Mouse (Mus musculus): ENCODE measurements around the gene Gm38392.
"Not testable (repeated sequence)": the region's sequence is repeated elsewhere in the genome, so short reads cannot be mapped to it uniquely, and the experiment has no call there.

The Gm38392 gene

DNA sequence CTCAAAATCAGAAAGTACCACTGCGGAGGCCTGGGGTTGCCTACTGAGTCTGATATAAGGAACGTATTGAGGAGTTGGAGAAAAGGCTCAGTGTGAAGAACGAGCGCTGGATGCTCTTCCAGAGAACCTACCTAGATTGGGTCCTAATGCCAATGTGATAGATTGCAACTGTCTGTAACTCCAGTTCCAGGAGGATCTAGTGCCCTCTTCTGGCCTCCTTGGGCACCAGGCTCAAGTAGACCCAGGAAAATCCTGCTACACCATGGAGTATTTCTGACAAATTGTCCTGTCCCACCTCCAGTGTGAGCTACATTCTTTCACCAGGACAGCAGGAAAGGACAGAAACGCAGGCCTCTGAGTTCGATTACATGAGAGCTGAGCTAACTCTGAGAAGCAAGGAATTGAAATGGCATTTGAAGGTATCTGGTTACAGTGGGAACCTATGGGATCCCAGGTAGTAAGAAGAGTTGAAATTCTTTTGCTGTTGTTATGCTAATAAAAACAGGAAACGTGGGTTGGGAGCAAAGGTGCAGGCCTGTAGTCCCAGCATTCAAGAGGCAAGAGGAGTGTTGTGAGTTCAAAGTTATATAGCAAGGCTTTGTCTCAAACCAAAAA, 10.4 kb downstream of the Gm38392 start:
- DNase-seq, result no peak

GRCm38 (mm10) chr3:88276121-88276520, 10.9 kb downstream of the Gm38392 start:
- no peak for DNase-seq

DNA sequence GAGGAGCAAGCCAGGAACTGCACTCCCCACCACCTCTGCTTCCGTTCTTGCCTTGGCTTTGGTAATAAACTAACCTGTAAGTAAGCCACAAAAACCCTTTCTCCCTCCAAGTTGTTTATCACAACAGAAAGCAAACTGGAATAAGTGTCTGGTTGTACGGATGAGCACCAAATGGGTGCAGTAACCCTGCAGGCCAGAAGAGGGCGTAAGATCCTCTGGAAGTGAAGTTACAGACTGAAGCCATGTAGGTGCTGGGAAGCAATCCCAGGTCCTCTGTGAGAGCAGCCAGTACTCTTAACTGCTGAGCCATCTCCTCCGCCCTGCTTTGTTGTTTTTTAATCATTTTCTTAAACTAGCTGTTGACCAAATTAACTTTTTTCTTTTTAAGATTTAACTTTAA, 13.0 kb downstream of the Gm38392 start:
- peak in 1 of 2 experiments; percentile 27 for DNase-seq

- DNase-seq, result no peak
These were observed 15.2 kb downstream of the Gm38392 start for GRCm38 (mm10) chr3:88271859-88272258.

GRCm38 (mm10) chr3:88271298-88271697, 15.7 kb downstream of the Gm38392 start:
- DNase-seq, result not testable (repeated sequence)

DNA sequence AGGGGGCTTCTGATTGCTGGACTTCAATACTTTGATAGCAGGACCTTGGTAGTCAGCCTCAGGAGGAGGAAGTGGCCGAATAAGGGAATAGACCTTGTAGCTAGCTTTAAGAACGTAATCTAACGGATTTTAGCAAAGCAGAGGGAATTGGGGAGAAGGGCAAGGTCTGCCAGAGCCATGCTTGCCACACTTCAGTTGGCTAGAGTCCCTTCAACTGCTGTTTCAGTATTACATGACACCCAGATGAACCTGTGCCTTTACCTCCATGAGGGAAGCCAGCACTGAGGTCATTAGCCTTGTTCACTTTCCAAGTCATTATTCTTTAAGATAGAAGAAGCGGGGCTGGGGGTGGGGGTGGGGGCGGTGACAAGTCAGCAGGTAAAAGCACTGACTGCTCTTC, 18.0 kb downstream of the Gm38392 start:
- no peak for DNase-seq

- DNase-seq, result not testable (repeated sequence)
These were observed 19.0 kb downstream of the Gm38392 start for GRCm38 (mm10) chr3:88268014-88268413.

DNA sequence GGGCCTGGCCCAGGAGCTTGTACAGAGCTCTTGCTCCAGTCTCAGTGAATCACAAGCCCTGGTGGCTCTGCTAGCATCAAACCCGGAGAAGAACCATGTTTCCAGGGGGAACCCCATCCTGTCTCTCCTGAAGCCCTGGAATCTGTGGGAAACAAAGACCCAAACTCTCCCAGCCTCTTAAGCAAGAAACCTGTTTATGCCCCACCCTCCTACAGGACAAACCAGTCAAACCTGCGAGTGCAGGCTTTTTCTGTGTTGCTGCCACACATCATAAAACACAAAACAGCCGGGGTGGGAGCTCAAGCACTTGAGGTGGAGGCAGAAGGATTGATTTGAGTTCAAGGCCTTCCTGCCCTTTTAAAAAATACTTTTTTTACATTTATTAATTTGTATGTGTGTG, 24.7 kb downstream of the Gm38392 start:
- no peak for DNase-seq

DNA sequence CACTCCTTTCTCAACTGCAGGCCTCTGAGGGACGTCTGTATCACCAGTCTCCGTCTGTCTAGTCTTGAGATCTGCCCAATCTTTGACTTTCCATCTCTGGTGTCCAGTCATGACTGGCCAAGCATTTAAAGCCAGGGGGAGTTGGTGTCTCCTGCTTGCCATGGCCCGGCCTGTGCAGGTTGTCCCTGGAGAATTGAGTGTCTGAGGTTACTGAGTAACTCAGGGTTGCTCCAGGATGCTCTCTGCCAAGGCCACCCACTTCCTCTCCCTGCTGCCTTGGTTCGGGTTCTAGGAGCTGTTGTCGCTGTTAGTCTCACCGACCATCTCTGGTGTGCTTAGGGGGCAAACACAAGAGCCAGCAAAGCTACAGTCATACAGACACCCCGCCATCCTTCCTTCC, 30.6 kb downstream of the Gm38392 start:
- no peak for DNase-seq

GRCm38 (mm10) chr3:88255950-88256349, 31.1 kb downstream of the Gm38392 start:
- DNase-seq, result no peak

DNA sequence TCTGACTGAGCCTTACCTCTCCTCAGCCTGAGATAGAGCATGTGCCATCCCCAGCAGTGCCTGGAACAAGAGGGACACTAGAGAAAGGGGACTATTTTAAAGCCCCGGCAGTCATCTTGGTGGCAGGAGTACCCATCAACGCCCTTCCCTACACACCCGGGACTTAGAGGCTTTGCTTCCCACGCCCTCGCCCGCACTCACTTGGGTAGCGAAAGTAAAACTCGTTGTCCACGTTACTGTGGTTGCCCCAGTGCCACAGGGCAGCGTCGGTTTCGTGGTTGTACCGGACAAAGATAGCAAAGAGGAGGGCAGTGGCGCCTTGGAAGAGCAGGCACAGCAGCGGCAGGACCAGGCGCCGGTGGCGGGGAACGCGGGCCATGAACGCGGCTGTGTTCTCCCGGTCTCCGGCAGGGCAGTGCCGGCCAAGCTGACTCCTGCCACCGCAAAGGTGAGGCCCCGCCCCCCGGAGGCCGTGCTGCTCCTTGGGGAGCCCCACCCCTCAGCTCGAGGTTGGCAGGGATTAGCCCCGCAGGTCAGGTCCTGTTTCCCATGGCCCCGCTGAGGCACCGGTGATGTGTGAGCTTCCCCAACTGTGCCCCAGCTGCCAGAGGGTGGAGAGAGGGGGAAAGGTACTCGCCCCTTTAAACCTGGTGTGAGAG, 32.6 kb downstream of the Gm38392 start, which contains the start of gene Rhbg:
TSS of gene Rhbg (minus strand) at position 442 of the 659 bp plus-strand sequence.
- DNase-seq, result peak; percentile 49 to 53

GRCm38 (mm10) chr3:88252739-88253138, 34.3 kb downstream of the Gm38392 start:
- DNase-seq, result no peak

DNA sequence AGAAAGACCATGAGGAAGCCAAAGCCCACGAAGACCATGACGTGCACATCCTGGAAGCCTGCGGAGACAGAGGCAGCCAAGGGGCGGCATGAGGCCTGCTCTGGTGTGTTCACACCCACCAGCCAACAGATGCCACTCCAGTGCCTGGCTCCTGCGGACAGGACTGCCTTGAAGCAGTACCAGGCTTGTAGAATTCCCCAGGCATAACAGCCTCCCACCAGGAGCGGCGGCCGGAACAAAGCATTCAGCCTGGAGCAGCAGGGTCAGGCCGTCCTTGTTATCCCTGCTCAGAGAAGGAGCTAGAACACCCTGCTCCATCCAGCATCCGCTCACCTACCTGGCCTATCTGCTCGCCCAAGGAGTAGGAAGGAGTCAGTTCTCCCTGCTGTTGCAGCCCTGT, 38.6 kb downstream of the Gm38392 start:
- no peak for DNase-seq

DNA sequence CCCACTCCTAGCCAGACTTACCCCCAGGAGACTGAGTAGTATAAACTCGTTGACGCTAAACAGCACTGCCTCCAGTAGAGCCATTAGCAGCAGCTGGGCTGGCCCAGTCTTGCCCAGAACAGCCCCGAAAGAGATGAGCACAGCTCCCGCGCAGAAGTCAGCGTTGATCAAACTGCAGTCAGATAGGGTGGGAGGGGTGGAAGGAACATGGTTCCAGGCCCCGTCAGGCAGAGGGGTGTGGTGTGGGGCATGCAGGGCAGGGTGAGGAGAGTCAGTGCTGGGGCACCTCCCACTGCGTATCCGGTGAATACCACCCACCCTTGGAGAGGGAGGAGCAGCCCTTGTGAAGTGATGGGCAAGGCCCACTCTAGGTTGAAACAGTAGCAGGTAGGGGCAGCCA, 39.3 kb downstream of the Gm38392 start:
- no peak for DNase-seq

GRCm38 (mm10) chr3:88245811-88246210, 41.2 kb downstream of the Gm38392 start:
- DNase-seq, result peak; percentile 92

- DNase-seq, result peak; percentile 79 to 80
These were observed 42.9 kb downstream of the Gm38392 start for GRCm38 (mm10) chr3:88244071-88244470.

DNA sequence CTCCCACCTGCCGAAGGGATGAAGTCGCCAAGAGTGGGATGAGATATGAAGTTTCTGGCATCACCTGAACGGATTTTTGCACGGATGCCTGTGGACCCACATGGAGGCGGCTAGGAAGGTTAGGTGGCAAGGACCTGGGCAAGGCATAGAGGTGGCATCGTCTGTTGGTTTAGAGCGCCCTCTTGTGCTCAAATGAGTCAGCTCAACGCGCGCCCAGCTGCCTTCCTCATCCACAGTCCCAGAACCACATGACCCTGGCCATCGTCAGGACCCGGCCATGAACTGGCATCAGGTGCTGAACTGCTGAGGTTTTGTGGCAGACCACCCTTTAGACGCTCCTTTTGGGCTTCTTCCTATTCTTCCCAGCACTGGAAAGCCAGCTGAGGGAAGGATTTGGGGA, 44.5 kb downstream of the Gm38392 start:
- DNase-seq, result peak; percentile 84 to 85

DNA sequence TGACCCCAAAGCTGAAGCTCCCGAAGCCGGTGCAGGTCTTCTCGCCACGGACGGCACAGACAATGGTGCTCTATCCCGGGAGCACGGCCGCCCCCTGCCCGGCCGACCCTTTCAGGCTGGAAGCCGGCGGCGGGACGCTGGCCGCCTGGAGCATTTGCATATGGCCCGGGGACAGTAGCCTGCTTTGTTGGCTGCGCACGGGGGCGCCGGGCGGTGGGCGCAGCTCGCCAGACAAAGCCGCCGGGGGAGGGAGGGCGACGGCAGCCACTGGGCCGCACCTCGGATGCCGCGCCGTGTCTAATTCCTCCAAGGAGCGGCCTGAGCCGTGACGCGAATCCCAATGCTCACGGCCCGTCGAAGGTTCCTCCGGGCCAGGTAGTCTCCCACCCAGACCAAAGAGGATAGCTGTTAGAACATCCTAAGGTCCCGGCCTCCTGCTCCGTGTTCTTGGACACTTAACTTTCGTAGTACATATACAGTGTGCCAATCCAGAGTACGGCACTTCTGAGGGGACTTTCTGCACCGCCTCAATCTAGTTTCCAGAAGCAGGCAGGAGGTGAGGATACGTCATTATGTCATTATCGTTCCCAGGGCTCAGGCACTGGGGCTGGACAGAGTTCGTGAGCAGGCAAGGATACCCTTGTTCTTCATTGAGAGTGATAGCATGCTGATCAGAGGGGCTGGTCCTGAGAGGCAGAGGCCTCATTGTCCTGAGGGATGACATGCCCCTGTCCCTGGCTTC, 45.8 kb downstream of the Gm38392 start:
- DNase-seq, result no peak

DNA sequence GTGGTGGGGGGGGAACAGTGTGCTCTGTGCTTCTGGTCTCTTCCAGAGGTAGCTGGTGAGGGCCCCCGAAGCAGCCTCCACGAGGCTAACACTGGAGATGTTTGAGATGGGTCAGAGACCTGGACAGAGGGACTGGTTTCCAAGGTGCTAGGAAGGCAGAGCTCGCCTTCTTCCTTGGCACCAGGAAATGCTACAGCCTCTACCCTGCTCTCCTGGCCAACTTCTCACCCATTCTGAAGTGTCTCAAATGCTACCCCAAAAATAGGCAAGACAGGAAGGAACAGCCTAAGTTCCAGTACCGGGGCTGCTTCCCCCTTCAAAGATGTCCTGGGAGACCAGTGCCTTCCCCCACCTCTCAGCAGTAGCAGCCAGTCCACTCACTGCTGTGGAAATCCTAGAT, 47.6 kb downstream of the Gm38392 start:
- no peak for DNase-seq

DNA sequence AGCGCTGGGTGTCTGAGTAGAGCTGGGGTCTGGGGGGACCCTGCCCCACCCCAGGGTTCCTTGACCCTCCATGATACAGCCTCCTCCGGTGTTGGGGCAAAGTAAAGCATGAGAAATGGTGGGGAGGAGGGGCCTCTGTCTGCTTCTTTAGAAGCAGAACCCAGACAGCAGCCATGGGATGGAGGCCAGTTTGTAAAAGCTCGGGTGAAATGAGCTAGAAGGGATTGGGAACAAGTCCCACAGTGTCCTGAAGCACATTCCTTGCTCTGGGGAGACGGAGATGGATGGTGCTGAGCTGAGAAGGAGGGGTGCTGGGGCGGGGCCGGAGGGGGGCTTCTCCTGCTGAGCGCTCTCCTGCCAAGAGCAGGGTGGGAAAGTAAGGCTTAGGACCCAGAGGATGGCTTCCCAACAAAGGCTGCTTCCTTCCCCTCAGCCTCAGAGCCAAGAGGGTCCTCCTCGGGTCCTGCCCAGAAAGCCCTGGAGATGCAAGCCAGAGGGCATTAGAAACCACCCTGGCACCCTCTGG, 48.1 kb downstream of the Gm38392 start:
- DNase-seq, result no peak

DNA sequence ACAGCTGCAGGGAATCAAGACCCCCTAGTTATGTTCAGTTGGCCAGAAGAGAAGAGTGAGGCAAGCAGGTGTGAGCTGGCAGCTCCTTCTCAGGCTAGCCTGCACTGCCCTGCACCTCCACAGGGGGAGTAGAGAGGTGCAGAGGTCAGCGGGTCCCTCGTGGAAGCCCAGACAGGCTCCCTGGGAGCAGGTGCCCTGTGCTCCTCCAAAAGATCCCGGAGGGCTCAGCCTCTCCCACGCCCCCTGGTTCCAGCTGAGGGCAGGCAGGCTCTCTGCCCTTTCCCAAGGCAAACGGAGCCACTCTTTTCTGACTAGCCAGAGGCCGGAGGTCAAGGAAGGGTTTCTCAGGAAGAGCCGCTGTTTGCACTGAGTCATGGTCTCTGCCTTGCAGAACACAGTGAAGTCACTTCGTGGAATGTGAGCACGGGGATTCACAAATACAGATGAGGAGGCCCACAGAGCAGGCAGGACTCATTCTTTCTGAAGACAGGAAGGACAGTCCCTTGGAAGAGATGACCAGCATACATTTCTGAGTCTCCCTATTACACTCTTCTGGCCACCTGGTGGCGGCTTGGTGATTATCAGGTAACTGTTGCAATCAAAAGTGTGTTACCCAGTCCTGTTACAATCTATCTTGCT, 49.3 kb downstream of the Gm38392 start:
- DNase-seq, result peak; percentile 68 to 73

DNA sequence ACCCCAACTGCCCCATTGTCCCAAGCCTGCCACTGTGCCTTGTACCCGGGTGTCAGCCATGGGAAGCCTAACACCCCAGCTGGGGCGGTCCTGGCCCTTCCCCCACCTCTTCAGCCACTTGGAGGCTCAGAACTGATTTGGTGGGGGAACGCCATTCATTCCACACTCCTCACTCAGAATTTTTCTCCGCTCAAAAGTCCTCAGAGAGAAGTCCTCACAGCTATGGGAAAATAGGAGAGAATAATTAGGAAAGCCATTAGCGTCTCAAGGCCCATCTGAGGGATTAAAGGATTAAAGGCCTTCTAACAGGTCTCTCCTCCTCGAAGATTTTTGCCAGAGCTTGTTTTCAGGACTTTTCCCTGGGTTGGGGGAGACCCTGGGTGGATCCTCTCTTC, 49.9 kb downstream of the Gm38392 start:
- no peak for DNase-seq

DNA sequence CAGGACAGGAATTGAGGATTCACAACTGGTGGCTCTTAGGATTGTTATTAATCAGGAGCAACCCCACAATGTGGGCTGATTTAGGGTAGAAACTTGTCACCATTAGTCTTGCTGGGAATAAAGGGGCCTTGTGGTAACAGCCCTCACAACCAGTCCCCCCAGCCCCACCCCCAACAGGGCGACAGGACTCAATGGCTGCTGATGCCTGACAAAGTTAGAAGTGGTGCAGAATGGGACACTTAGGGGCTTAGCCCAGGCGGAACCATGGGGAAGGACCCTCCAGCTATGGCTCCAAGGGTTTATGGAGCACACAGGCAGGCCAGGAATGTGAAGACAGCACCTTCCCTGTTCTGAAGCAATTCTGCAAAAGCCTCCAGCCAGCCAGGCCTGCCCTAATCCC, 51.4 kb downstream of the Gm38392 start:
- peak in 1 of 2 experiments; percentile 39 for DNase-seq

Measured in B cell, adult 2 months (primary cell).